Mouse (Mus musculus): Measurements from ENCODE around the gene Olfr704. TPM values are rescaled to one million over a fixed set of nuclear protein-coding genes. Genes with fewer than 3 reads are reported as not detected.
"Not testable (repeated sequence)": the region's sequence is repeated elsewhere in the genome, so short reads cannot be mapped to it uniquely, and the experiment has no call there.

Gene Olfr704
- not detected for total RNA-seq (2021)
- long read RNA-seq, experiment 1 = 0 reads
- long read RNA-seq, experiment 2 = 0 reads

GRCm38 (mm10) chr7:106862885-106863284, at the start of gene Olfr704:
Olfr704 (plus strand) TSS chr7:106863185.
- no peak for DNase-seq

- no peak for DNase-seq
Measured at GRCm38 (mm10) chr7:106813829-106814228, 49.2 kb upstream of the Olfr704 start, which contains the start of gene Olfr701. Olfr701 (plus strand) TSS chr7:106814129.

GRCm38 (mm10) chr7:106815775-106816174, 47.2 kb upstream of the Olfr704 start:
- no peak for DNase-seq

- no peak for DNase-seq
Measured at GRCm38 (mm10) chr7:106818414-106818813, 44.6 kb upstream of the Olfr704 start.

- no peak for DNase-seq
Measured at GRCm38 (mm10) chr7:106833793-106834192, 29.2 kb upstream of the Olfr704 start, which contains the start of gene Olfr702. Olfr702 (minus strand) TSS chr7:106833893.

- DNase-seq = no peak
Measured at GRCm38 (mm10) chr7:106843060-106843459, 19.9 kb upstream of the Olfr704 start, which contains the start of gene Olfr703. Olfr703 (plus strand) TSS chr7:106843360.

GRCm38 (mm10) chr7:106876791-106877190, 13.8 kb downstream of the Olfr704 start, which contains the start of gene Olfr705:
Olfr705 (minus strand) TSS chr7:106876891.
- no peak for DNase-seq

GRCm38 (mm10) chr7:106888062-106888461, 25.1 kb downstream of the Olfr704 start, which contains the start of gene Olfr706:
Olfr706 (minus strand) TSS chr7:106888162.
- no peak for DNase-seq

- DNase-seq = not testable (repeated sequence)
Measured at GRCm38 (mm10) chr7:106901141-106901540, 38.2 kb downstream of the Olfr704 start, which contains the start of gene Olfr707. Olfr707 (minus strand) TSS chr7:106901241.

GRCm38 (mm10) chr7:106907676-106908075, 44.7 kb downstream of the Olfr704 start, which contains the start of gene Olfr1532-ps1:
Olfr1532-ps1 (plus strand) TSS chr7:106908001.
- no peak for DNase-seq

Other genes with a start within 250 kb of the Olfr704 start
- not detected for gene Olfr693, start 182.6 kb upstream of the Olfr704 start, total RNA-seq (2021)
- gene Olfr694, start 171.4 kb upstream of the Olfr704 start, total RNA-seq (2021) = not detected
- not detected for gene Olfr695, start 146.8 kb upstream of the Olfr704 start, total RNA-seq (2021)
- not detected for gene Olfr697, start 120.7 kb upstream of the Olfr704 start, total RNA-seq (2021)
- gene Olfr698, start 107.8 kb upstream of the Olfr704 start, total RNA-seq (2021) = not detected
- not detected for gene Olfr699, start 70.0 kb upstream of the Olfr704 start, total RNA-seq (2021)
- not detected for gene Olfr700, start 54.4 kb upstream of the Olfr704 start, total RNA-seq (2021)
- gene Olfr701, start 49.1 kb upstream of the Olfr704 start, total RNA-seq (2021) = not detected
- not detected for gene Olfr702, start 29.3 kb upstream of the Olfr704 start, total RNA-seq (2021)
- not detected for gene Olfr703, start 19.8 kb upstream of the Olfr704 start, total RNA-seq (2021)
- gene Olfr705, start 13.7 kb downstream of the Olfr704 start, total RNA-seq (2021) = not detected
- not detected for gene Olfr706, start 25.0 kb downstream of the Olfr704 start, total RNA-seq (2021)
- gene Olfr707, start 38.1 kb downstream of the Olfr704 start, total RNA-seq (2021) = not detected
- not detected for gene Olfr1532-ps1, start 44.8 kb downstream of the Olfr704 start, total RNA-seq (2021)
- gene Olfr709-ps1, start 69.0 kb downstream of the Olfr704 start, total RNA-seq (2021) = not detected
- gene Olfr710, start 85.1 kb downstream of the Olfr704 start, total RNA-seq (2021) = not detected
- gene Olfr6, start 100.8 kb downstream of the Olfr704 start, total RNA-seq (2021) = not detected
- not detected for gene Olfr711, start 112.3 kb downstream of the Olfr704 start, total RNA-seq (2021)
- not detected for gene Olfr2, start 142.9 kb downstream of the Olfr704 start, total RNA-seq (2021)
- gene Olfr713, start 168.0 kb downstream of the Olfr704 start, total RNA-seq (2021) = not detected
- gene Olfr714, start 207.8 kb downstream of the Olfr704 start, total RNA-seq (2021) = not detected
- not detected for gene Olfr17, start 230.0 kb downstream of the Olfr704 start, total RNA-seq (2021)
- not detected for gene Olfr715b, start 247.2 kb downstream of the Olfr704 start, total RNA-seq (2021)